Comparison of ENCODE assay signal across 7 mouse cellular contexts in the genomic region with DNA sequence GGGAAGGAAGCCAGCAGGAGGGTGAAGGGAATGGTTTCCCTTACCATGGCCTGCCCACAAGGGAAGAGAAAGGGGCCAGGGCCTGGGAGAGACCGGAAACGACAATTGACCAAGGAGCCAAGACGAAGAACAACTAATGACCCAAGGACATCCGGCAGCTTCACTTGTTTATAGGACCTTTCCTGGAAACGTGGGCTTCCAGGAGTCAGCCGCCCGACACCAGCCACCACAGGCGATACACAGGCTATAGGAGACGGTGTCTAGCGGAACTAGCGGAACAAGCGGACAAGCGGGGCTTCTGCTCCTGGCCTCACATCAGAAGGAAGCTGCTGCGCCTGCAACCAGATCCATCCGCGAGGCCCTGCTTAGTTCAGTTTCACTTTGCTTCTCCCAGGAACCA. TPM values are rescaled to one million over a fixed set of nuclear protein-coding genes. Genes with fewer than 3 reads are reported as not detected.
DNase-seq lines count a peak whose midpoint lies in the region; ATAC-seq lines count a peak whose summit lies in the region.

No protein-coding gene starts in this region.

- peak overlapping the region; percentile 39 for H3K4me3 ChIP-seq in brown adipose tissue, adult 24 weeks (ENCODE audit: insufficient read depth, low read depth, low read length)
- no peak overlapping the region for H3K4me3 ChIP-seq in limb, embryonic 11.5 days (ENCODE audit: low read depth, low read length)

- peak overlapping the region; percentile 68 for H3K27ac ChIP-seq in brown adipose tissue, adult 24 weeks (replicated peaks; ENCODE audit: low read depth, low read length)
- H3K27ac ChIP-seq in limb, embryonic 11.5 days (replicated peaks; ENCODE audit: low read depth, low read length) = no peak overlapping the region

- peak overlapping the region; percentile 8; the same call in 1 of the 2 replicates for H3K4me2 ChIP-seq in limb, embryonic 11.5 days (ENCODE audit: low read depth, severe bottlenecking)

- ATAC-seq in limb, embryonic 11.5 days (ENCODE audit: insufficient number of reproducible peaks, low FRiP score, low TSS enrichment, low read depth) = no peak
- ATAC-seq in monocyte, adult 5-6 weeks (replicated peaks; ENCODE audit: insufficient number of reproducible peaks, low FRiP score, low TSS enrichment, poor library complexity, severe bottlenecking) = peak; percentile 18; the same call in 1 of the 2 replicates

- H3K36me3 ChIP-seq in limb, embryonic 11.5 days (ENCODE audit: control insufficient read depth, insufficient read depth, low read length) = peaks cover 12% of the 10 kb centered on the region; the same call in 1 of the 2 replicates

- peak; percentile 56 for DNase-seq in Muller cell, postnatal 12 days (ENCODE audit: inconsistent ontology term)
- peak; percentile 45 for DNase-seq in heart, postnatal 4 days
- peak; percentile 64 for DNase-seq in limb, embryonic 11.5 days (ENCODE audit: low spot score)
- DNase-seq in layer of hippocampus, postnatal 36 days = no peak
- DNase-seq in cerebellum, adult 9-11 months = no peak

- peaks cover 19% of the 10 kb centered on the region for H3K4me1 ChIP-seq in brown adipose tissue, adult 24 weeks (ENCODE audit: control insufficient read depth, insufficient read depth, insufficient read length, low read length)
- H3K4me1 ChIP-seq in limb, embryonic 11.5 days (ENCODE audit: control insufficient read depth, insufficient read depth, low read length) = peaks cover 23% of the 10 kb centered on the region

- H3K9ac ChIP-seq in limb, embryonic 11.5 days (ENCODE audit: low read length) = no peak overlapping the region

- no peaks in the 10 kb centered on the region for H3K27me3 ChIP-seq in limb, embryonic 11.5 days (ENCODE audit: control insufficient read depth, insufficient read depth, low read length)

- H3K9me3 ChIP-seq in limb, embryonic 11.5 days (ENCODE audit: control insufficient read depth, low read length) = peaks cover 4% of the 10 kb centered on the region; the same call in 1 of the 2 replicates

- WGBS in limb, embryonic 11.5 days = 60% methylated on average over 16 of the region's 16 CpGs

RNA-seq across cellular contexts. Expression of gene Cdc42ep4, which starts 4.6 kb away (rescaled TPM):
- 8.7 and 16.3 TPM in 2 replicates for polyA plus RNA-seq in brown adipose tissue, adult 24 weeks (2012; ENCODE audit: insufficient read depth, insufficient read length, missing spikeins)
- total RNA-seq in heart, postnatal 4 days (2021) = 10 to 100 TPM; 18.7 to 20.7 TPM
- polyA plus RNA-seq in limb, embryonic 11.5 days (2014; fragmentation: Nextera tagmentation; extraction: Ambion mirVana) = 74.3 and 75.4 TPM in 2 replicates
- total RNA-seq in monocyte, adult 5-6 weeks (2017) = 12.2 to 24.2 TPM (median 16.6 TPM) in 3 replicates
- 10 to 100 TPM; 34.5 to 38.0 TPM for total RNA-seq in layer of hippocampus, postnatal 36 days (2021)

RNA-seq across cellular contexts. Expression of gene Cpsf4l, which starts 37.2 kb away (rescaled TPM):
- polyA plus RNA-seq in brown adipose tissue, adult 24 weeks (2012; ENCODE audit: insufficient read depth, insufficient read length, missing spikeins) = not detected in 2 replicates
- not detected for total RNA-seq in heart, postnatal 4 days (2021)
- polyA plus RNA-seq in limb, embryonic 11.5 days (2014; fragmentation: Nextera tagmentation; extraction: Ambion mirVana) = 0.51 and 0.54 TPM in 2 replicates
- total RNA-seq in monocyte, adult 5-6 weeks (2017) = not detected in 3 replicates
- total RNA-seq in layer of hippocampus, postnatal 36 days (2021) = not detected

Comparison
In these comparisons a context has a peak if more than half of its experiments do, and no peak if none do; other contexts are left out.
1. DNase-seq: peak in Muller cell, postnatal 12 days (single experiment), heart, postnatal 4 days (single experiment) and limb, embryonic 11.5 days (single experiment); none in layer of hippocampus, postnatal 36 days (0 of 2) and cerebellum, adult 9-11 months (single experiment).